ENCODE assay signal across 8 mouse cellular contexts in genomic region chr14:34768373-34768772, GRCm38 (mm10). TPM values are rescaled to one million over a fixed set of nuclear protein-coding genes. Genes with fewer than 3 reads are reported as not detected.
A peak's percentile ranks its signal among the peaks of the same experiment; 100 is the strongest.
DNase-seq lines count a peak whose midpoint lies in the region; ATAC-seq and TF ChIP-seq lines count a peak whose summit lies in the region.

No protein-coding gene starts in this region.

- H3K4me1 ChIP-seq in bone marrow macrophage, adult 2 months (ENCODE audit: control insufficient read depth, insufficient read depth, low read length): no peaks in the 10 kb centered on the region
- H3K4me1 ChIP-seq in heart, embryonic 12.5 days (replicated peaks): peaks cover 15% of the 10 kb centered on the region; the same call in 1 of the 2 replicates
- H3K4me1 ChIP-seq in kidney, embryonic 15.5 days: peaks cover 26% of the 10 kb centered on the region
- H3K4me1 ChIP-seq in liver, embryonic 11.5 days (replicated peaks; ENCODE audit: control insufficient read depth, insufficient read depth, low read length): peaks cover 11% of the 10 kb centered on the region

- no peak overlapping the region for H3K27ac ChIP-seq in bone marrow macrophage, adult 2 months (ENCODE audit: insufficient read depth, low read depth, low read length)
- no peak overlapping the region for H3K27ac ChIP-seq in heart, embryonic 12.5 days (ENCODE audit: poor library complexity, severe bottlenecking)
- H3K27ac ChIP-seq in kidney, embryonic 15.5 days: no peak overlapping the region
- H3K27ac ChIP-seq in liver, embryonic 11.5 days (ENCODE audit: low read depth, low read length): no peak overlapping the region; the same call in 1 of the 2 replicates

- peak overlapping the region; percentile 100 for H3K4me2 ChIP-seq in heart, embryonic 12.5 days
- peak overlapping the region; percentile 95 for H3K4me2 ChIP-seq in kidney, embryonic 15.5 days
- H3K4me2 ChIP-seq in liver, embryonic 11.5 days: peak overlapping the region; percentile 99

- ATAC-seq in erythroblast, adult 5-6 weeks (replicated peaks; ENCODE audit: low FRiP score, poor library complexity, severe bottlenecking): peak; percentile 73
- ATAC-seq in heart, embryonic 12.5 days (ENCODE audit: insufficient number of reproducible peaks, low FRiP score): peak; percentile 75
- ATAC-seq in kidney, embryonic 15.5 days (replicated peaks; ENCODE audit: low FRiP score): peak; percentile 50; the same call in 1 of the 2 replicates
- peak; percentile 78 for ATAC-seq in liver, embryonic 11.5 days (replicated peaks; ENCODE audit: low FRiP score)
- ATAC-seq in monocyte, adult 5-6 weeks (replicated peaks; ENCODE audit: insufficient number of reproducible peaks, low FRiP score, low TSS enrichment, poor library complexity, severe bottlenecking): peak; percentile 56

- no peaks in the 10 kb centered on the region for H3K9me3 ChIP-seq in heart, embryonic 12.5 days (replicated peaks)
- no peaks in the 10 kb centered on the region for H3K9me3 ChIP-seq in kidney, embryonic 15.5 days (replicated peaks)
- no peaks in the 10 kb centered on the region for H3K9me3 ChIP-seq in liver, embryonic 11.5 days (ENCODE audit: control insufficient read depth, low read length)

- H3K9ac ChIP-seq in heart, embryonic 12.5 days: 0 out of 2 replicates have a peak overlapping the region, but pooled peaks have one; percentile 4
- H3K9ac ChIP-seq in kidney, embryonic 15.5 days: no peak overlapping the region
- no peak overlapping the region for H3K9ac ChIP-seq in liver, embryonic 11.5 days (ENCODE audit: low read depth, low read length)

- peak overlapping the region; percentile 41 for H3K4me3 ChIP-seq in bone marrow macrophage, adult 2 months (ENCODE audit: insufficient read depth, low read length)
- peak overlapping the region; percentile 60 for H3K4me3 ChIP-seq in heart, embryonic 12.5 days
- peak overlapping the region; percentile 49 for H3K4me3 ChIP-seq in kidney, embryonic 15.5 days (replicated peaks)
- H3K4me3 ChIP-seq in liver, embryonic 11.5 days (ENCODE audit: low read depth, low read length): peak overlapping the region; percentile 66

- H3K36me3 ChIP-seq in heart, embryonic 12.5 days: no peaks in the 10 kb centered on the region
- no peaks in the 10 kb centered on the region for H3K36me3 ChIP-seq in kidney, embryonic 15.5 days
- no peaks in the 10 kb centered on the region for H3K36me3 ChIP-seq in liver, embryonic 11.5 days (ENCODE audit: control insufficient read depth, insufficient read depth, low read length)
- no peaks in the 10 kb centered on the region for H3K36me3 ChIP-seq in splenic B cell, adult 2 months (ENCODE audit: control insufficient read depth, insufficient read depth, low read length, poor library complexity, severe bottlenecking)

- under 1% methylated on average over 10 of the region's 10 CpGs for WGBS in heart, embryonic 12.5 days
- 2% methylated on average over 10 of the region's 10 CpGs for WGBS in kidney, embryonic 15.5 days
- under 1% methylated on average over 10 of the region's 10 CpGs for WGBS in liver, embryonic 11.5 days

- TF ChIP-seq POLR2A in bone marrow macrophage, adult 2 months (IDR thresholded peaks at IDR 0.05; ENCODE audit: borderline replicate concordance, low read depth, low read length): no peak

- DNase-seq in CD4-positive helper T cell, adult 2 months (ENCODE audit: low read depth, low spot score): peak; percentile 76
- peak; percentile 79 for DNase-seq in liver, embryonic 11.5 days (ENCODE audit: low spot score)
- DNase-seq in splenic B cell, adult 2 months (ENCODE audit: low read depth, low spot score): peak; percentile 72

- peaks cover 7% of the 10 kb centered on the region; the same call in 1 of the 2 replicates for H3K27me3 ChIP-seq in heart, embryonic 12.5 days (replicated peaks)
- H3K27me3 ChIP-seq in kidney, embryonic 15.5 days: peaks cover 23% of the 10 kb centered on the region
- no peaks in the 10 kb centered on the region for H3K27me3 ChIP-seq in liver, embryonic 11.5 days (replicated peaks; ENCODE audit: control insufficient read depth, insufficient read depth, low read length)
- no peaks in the 10 kb centered on the region for H3K27me3 ChIP-seq in splenic B cell, adult 2 months (ENCODE audit: control insufficient read depth, insufficient read depth, low read length, poor library complexity, severe bottlenecking)

- no peak for TF ChIP-seq CTCF in bone marrow macrophage, adult 2 months (IDR thresholded peaks at IDR 0.05; ENCODE audit: low read depth, low read length)

RNA-seq across cellular contexts. Expression of gene Grid1, which starts 51.5 kb away (rescaled TPM):
- not detected in 2 replicates for polyA plus RNA-seq in bone marrow macrophage, adult 2 months (2012; ENCODE audit: insufficient read depth, insufficient read length, missing spikeins)
- not detected in 2 replicates for total RNA-seq in erythroblast, adult 5-6 weeks (2015; ENCODE audit: low replicate concordance)
- 0.34 TPM in 1 of 2 replicates, not detected in the other for total RNA-seq in erythroblast, adult 5-6 weeks (2017; ENCODE audit: low replicate concordance)
- polyA plus RNA-seq in heart, embryonic 12.5 days (2016; fragmentation: Nextera tagmentation; extraction: Ambion mirVana): 0.44 and 0.51 TPM in 2 replicates
- 0.67 and 0.81 TPM in 2 replicates for polyA plus RNA-seq in kidney, embryonic 15.5 days (2015; fragmentation: Nextera tagmentation; extraction: Ambion mirVana)
- 0.25 and 0.43 TPM in 2 replicates for polyA plus RNA-seq in liver, embryonic 11.5 days (2014; fragmentation: Nextera tagmentation; extraction: Ambion mirVana)
- total RNA-seq in monocyte, adult 5-6 weeks (2017): not detected in 3 replicates
